Mouse (Mus musculus): ENCODE data around the gene Ppid. TPM values are rescaled to one million over a fixed set of nuclear protein-coding genes. Genes with fewer than 3 reads are reported as not detected.

Ppid gene
- polyA plus RNA-seq (2016; fragmentation: Nextera tagmentation; extraction: Ambion mirVana), result 187 and 196 TPM in 2 replicates

GRCm38 (mm10) chr3:79590863-79591792 is at the start of gene Ppid:
TSS of gene Ppid (plus strand) at chr3:79591342.
- H3K4me1 ChIP-seq, result peaks cover 8% of the 10 kb centered on the region
- 2% methylated on average over 63 of the region's 63 CpGs for WGBS
- peaks cover 18% of the 10 kb centered on the region for H3K36me3 ChIP-seq
- peak; percentile 82 for ATAC-seq (ENCODE audit: insufficient number of reproducible peaks, insufficient read depth, low FRiP score, low TSS enrichment)
- H3K4me2 ChIP-seq (replicated peaks), result peak within 1 kb of the TSS; percentile 68
- H3K27me3 ChIP-seq, result no peaks in the 10 kb centered on the region
- H3K4me3 ChIP-seq, result peak within 1 kb of the TSS; percentile 85
- H3K27ac ChIP-seq, result peak within 1 kb of the TSS; percentile 87
- H3K9me3 ChIP-seq, result no peaks in the 10 kb centered on the region
- H3K9ac ChIP-seq, result peak within 1 kb of the TSS; percentile 94

DNA sequence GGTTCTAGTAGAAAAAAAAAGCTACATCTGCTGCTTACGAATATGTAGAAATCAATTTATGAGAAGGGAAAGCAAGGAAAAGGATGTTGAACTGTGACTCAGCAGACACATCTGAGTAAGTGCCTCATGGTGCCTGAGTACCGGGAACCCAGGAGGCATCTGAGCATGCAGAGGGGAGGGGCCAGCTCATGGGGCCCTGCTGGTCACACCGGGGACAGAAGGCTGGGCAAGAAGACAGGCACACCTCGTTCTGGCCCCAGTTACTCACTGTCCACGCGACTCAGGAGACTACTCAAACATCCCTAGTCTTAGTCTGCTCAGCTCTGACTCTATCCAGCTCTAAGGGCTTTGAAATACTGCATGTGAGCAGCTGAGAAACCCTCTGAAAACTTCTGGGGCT is 48.6 kb upstream of the Ppid start:
- H3K27me3 ChIP-seq, result no peaks in the 10 kb centered on the region
- H3K36me3 ChIP-seq, result no peaks in the 10 kb centered on the region
- H3K4me3 ChIP-seq, result no peak overlapping the region
- no peaks in the 10 kb centered on the region for H3K9me3 ChIP-seq
- 0 out of 2 replicates have a peak, but pooled peaks cover 3% of the 10 kb centered on the region for H3K4me1 ChIP-seq
- H3K27ac ChIP-seq, result no peak overlapping the region
- 29% methylated on average over 6 of the region's 6 CpGs for WGBS
- no peak overlapping the region for H3K9ac ChIP-seq
- H3K4me2 ChIP-seq (replicated peaks), result no peak overlapping the region
- ATAC-seq (ENCODE audit: insufficient number of reproducible peaks, insufficient read depth, low FRiP score, low TSS enrichment), result no peak

GRCm38 (mm10) chr3:79548681-79549437 is 42.3 kb upstream of the Ppid start:
- no peak for ATAC-seq (ENCODE audit: insufficient number of reproducible peaks, insufficient read depth, low FRiP score, low TSS enrichment)
- 83% methylated on average over 17 of the region's 17 CpGs for WGBS
- H3K36me3 ChIP-seq, result no peaks in the 10 kb centered on the region
- no peak overlapping the region for H3K4me3 ChIP-seq
- no peaks in the 10 kb centered on the region for H3K27me3 ChIP-seq
- no peaks in the 10 kb centered on the region for H3K4me1 ChIP-seq
- H3K9ac ChIP-seq, result no peak overlapping the region
- H3K27ac ChIP-seq, result no peak overlapping the region
- no peak overlapping the region for H3K4me2 ChIP-seq (replicated peaks)
- no peaks in the 10 kb centered on the region for H3K9me3 ChIP-seq

- H3K27ac ChIP-seq, result no peak overlapping the region
- H3K9ac ChIP-seq, result no peak overlapping the region
- no peaks in the 10 kb centered on the region for H3K4me1 ChIP-seq
- no peak overlapping the region for H3K4me2 ChIP-seq (replicated peaks)
- no peak overlapping the region for H3K4me3 ChIP-seq
- ATAC-seq (ENCODE audit: insufficient number of reproducible peaks, insufficient read depth, low FRiP score, low TSS enrichment), result no peak
- 92% methylated on average over 8 of the region's 8 CpGs for WGBS
- no peaks in the 10 kb centered on the region for H3K9me3 ChIP-seq
- H3K27me3 ChIP-seq, result no peaks in the 10 kb centered on the region
- no peaks in the 10 kb centered on the region for H3K36me3 ChIP-seq
Measured at GRCm38 (mm10) chr3:79549751-79550393, 41.3 kb upstream of the Ppid start.

- Histone ChIP-seq H3K4me2 (replicated peaks) (no peak overlapping the region), H3K4me1 (no peaks in the 10 kb centered on the region), H3K9ac (no peak overlapping the region), H3K9me3 (no peaks in the 10 kb centered on the region), H3K4me3 (no peak overlapping the region), H3K27me3 (no peaks in the 10 kb centered on the region), H3K36me3 (no peaks in the 10 kb centered on the region), H3K27ac (no peak overlapping the region)
- WGBS, result 87% methylated on average over 10 of the region's 10 CpGs
- no peak for ATAC-seq (ENCODE audit: insufficient number of reproducible peaks, insufficient read depth, low FRiP score, low TSS enrichment)
Measured at GRCm38 (mm10) chr3:79551826-79552552, 39.2 kb upstream of the Ppid start.

DNA sequence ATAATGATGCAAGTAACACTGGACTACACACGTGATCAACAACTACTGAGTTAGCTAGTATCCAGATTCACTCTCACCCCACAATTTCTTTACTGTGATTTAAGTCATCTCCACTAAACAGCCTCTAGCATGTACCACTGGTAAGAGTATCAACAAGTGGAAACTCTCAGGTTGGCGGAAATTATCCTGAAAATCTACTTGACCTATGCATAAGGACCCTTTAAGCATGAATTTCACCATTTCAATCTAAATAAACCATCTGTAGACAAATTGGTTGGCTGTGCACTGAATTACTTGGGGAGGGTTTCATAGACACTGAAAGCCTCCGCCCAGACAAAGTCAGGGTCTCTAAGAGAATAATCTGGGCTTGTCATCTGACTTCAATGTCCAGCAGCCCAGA is 37.4 kb upstream of the Ppid start:
- Histone ChIP-seq H3K4me3 (no peak overlapping the region), H3K4me2 (replicated peaks) (no peak overlapping the region), H3K9ac (no peak overlapping the region), H3K4me1 (no peaks in the 10 kb centered on the region), H3K27me3 (no peaks in the 10 kb centered on the region), H3K9me3 (no peaks in the 10 kb centered on the region), H3K36me3 (no peaks in the 10 kb centered on the region), H3K27ac (no peak overlapping the region)
- 92% methylated on average over 3 of the region's 3 CpGs for WGBS
- no peak for ATAC-seq (ENCODE audit: insufficient number of reproducible peaks, insufficient read depth, low FRiP score, low TSS enrichment)

- WGBS, result 92% methylated on average over 6 of the region's 6 CpGs
- H3K4me2 ChIP-seq (replicated peaks), result no peak overlapping the region
- no peaks in the 10 kb centered on the region for H3K36me3 ChIP-seq
- H3K27me3 ChIP-seq, result no peaks in the 10 kb centered on the region
- no peak overlapping the region for H3K9ac ChIP-seq
- H3K4me3 ChIP-seq, result no peak overlapping the region
- no peaks in the 10 kb centered on the region for H3K9me3 ChIP-seq
- H3K4me1 ChIP-seq, result no peaks in the 10 kb centered on the region
- ATAC-seq (ENCODE audit: insufficient number of reproducible peaks, insufficient read depth, low FRiP score, low TSS enrichment), result no peak
- H3K27ac ChIP-seq, result no peak overlapping the region
Measured at GRCm38 (mm10) chr3:79555061-79555460, 36.1 kb upstream of the Ppid start.

- H3K9ac ChIP-seq, result no peak overlapping the region
- H3K4me2 ChIP-seq (replicated peaks), result no peak overlapping the region
- H3K4me3 ChIP-seq, result no peak overlapping the region
- ATAC-seq (ENCODE audit: insufficient number of reproducible peaks, insufficient read depth, low FRiP score, low TSS enrichment), result no peak
- no peak overlapping the region for H3K27ac ChIP-seq
- 85% methylated on average over 9 of the region's 9 CpGs for WGBS
- no peaks in the 10 kb centered on the region for H3K9me3 ChIP-seq
- H3K27me3 ChIP-seq, result no peaks in the 10 kb centered on the region
- H3K36me3 ChIP-seq, result no peaks in the 10 kb centered on the region
- no peaks in the 10 kb centered on the region for H3K4me1 ChIP-seq
Measured at GRCm38 (mm10) chr3:79559021-79559772, 31.9 kb upstream of the Ppid start.

DNA sequence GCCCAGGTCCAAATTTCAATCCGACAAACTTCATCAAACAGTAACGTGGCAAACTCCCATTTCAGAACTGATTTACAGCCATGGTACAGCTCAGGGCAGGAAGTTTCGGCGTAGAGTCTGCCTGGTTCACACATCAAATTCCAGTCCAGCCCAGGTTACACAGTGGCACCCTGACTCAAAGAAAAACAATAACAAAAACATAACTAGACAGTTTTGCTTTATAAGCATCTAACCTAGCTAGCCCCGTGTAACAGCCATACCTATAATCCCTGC is 31.4 kb upstream of the Ppid start:
- Histone ChIP-seq H3K27me3 (no peaks in the 10 kb centered on the region), H3K36me3 (no peaks in the 10 kb centered on the region), H3K4me2 (replicated peaks) (no peak overlapping the region), H3K9ac (no peak overlapping the region), H3K4me1 (no peaks in the 10 kb centered on the region), H3K9me3 (no peaks in the 10 kb centered on the region), H3K27ac (no peak overlapping the region), H3K4me3 (no peak overlapping the region)
- 89% methylated on average over 5 of the region's 5 CpGs for WGBS
- no peak for ATAC-seq (ENCODE audit: insufficient number of reproducible peaks, insufficient read depth, low FRiP score, low TSS enrichment)

DNA sequence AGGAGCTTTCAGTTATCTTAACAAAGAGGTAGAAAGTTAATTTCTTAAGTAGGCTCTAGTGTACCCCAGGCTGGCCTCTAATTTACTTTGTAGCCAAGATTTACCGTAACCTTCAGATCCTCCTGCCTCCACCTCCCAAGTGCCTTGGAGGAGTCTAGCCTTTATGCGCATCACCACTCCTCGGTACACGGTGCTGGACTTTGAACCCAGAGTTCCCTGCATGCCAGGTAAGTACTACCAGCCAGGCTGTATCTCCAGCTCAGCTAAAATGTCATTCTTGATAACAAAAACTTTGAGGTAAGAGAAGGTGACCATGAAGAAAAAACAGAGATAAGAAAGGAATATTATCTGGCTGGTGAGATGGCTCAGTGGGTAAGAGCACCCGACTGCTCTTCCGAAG is 30.6 kb upstream of the Ppid start:
- Histone ChIP-seq H3K27me3 (no peaks in the 10 kb centered on the region), H3K9me3 (no peaks in the 10 kb centered on the region), H3K36me3 (no peaks in the 10 kb centered on the region), H3K4me3 (no peak overlapping the region), H3K27ac (no peak overlapping the region), H3K4me1 (no peaks in the 10 kb centered on the region), H3K9ac (no peak overlapping the region), H3K4me2 (replicated peaks) (no peak overlapping the region)
- ATAC-seq (ENCODE audit: insufficient number of reproducible peaks, insufficient read depth, low FRiP score, low TSS enrichment), result no peak
- 94% methylated on average over 6 of the region's 6 CpGs for WGBS

All from embryonic facial prominence, embryonic 12.5 days (tissue).